Mouse (Mus musculus): ENCODE results near the gene Epha5. TPM values are rescaled to one million over a fixed set of nuclear protein-coding genes. Genes with fewer than 3 reads are reported as not detected.

Gene Epha5
- total RNA-seq, 2 experiments from 2014 or later: 212 to 248 TPM

DNA sequence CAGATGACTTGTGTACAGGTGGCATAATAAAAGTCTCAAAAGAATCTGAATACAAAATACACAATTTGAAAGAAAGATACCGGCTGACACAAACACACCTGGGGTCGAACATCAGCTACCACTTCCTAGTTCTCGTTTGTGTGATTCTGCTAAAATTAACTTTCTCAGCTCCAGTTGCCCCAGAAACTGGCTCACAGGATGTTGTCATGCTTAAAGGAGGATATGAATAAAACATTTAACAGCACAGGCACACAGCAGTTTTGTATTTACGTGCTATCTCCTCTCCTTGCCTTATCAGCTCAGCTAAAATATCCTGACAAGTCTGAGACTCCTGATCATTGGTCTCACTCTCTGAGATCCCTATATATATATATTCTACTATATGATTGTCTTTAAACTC is 99.3 kb downstream of the Epha5 start:
- no peak for DNase-seq (ENCODE audit: low spot score in 2 of 2)

DNA sequence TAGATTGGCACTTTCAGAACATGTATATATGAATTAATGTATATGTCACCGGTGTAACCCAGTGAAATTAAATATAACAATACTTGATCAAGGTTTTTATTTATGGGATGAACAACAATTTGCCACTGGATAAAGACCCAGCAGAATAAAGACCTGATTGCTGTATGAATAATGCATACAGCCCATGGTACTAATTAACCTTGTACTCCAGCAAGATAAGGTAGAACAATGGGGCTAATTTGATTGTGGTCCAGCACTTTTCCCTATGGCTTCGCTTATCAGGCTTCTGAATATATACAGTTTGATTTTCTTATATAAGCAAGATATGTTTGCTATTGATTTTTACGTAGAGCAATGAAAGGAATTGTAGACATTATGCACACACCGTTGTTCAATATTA is 103.6 kb downstream of the Epha5 start:
- DNase-seq (ENCODE audit: low spot score in 2 of 2): no peak

DNA sequence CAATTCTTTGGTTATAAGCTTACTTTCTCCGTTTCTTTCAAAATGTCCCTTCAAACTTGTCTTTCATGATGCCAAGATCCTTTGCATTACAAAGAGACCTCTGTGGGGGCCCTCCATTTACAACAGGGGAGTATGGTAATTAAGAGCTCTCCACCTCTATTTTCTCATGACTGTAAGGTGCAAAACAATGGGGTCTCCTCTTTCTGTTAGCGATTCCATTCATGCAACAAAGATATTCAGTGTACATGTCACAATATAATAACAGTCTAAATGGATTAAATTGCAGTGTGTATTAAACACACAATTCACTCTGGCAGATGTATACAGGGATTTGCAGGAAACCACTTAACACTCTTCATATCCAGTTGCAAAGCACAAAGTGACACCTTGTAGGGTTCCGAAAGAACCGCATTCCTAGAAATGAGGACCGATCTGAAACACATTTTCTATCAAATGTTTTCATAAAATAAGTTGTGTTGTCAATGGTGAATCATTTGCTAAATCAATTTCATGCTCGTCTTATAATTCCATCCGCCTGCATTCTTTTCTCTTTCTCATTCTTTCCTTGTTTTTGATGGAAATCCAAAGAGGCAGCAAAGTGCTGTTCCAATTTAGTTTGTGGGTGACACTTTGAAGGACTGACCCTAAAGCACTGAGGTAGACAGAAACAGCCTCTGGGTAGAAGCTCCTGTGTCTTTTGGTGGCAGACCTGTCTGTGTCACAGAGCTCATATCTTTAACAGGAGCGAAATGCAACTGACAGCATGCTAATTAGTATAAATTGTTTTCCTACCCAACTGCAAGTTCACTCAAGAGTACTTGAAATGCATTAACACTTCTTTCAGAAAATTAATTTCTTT is 118.1 kb downstream of the Epha5 start:
- DNase-seq (ENCODE audit: low spot score in 2 of 2): no peak

DNA sequence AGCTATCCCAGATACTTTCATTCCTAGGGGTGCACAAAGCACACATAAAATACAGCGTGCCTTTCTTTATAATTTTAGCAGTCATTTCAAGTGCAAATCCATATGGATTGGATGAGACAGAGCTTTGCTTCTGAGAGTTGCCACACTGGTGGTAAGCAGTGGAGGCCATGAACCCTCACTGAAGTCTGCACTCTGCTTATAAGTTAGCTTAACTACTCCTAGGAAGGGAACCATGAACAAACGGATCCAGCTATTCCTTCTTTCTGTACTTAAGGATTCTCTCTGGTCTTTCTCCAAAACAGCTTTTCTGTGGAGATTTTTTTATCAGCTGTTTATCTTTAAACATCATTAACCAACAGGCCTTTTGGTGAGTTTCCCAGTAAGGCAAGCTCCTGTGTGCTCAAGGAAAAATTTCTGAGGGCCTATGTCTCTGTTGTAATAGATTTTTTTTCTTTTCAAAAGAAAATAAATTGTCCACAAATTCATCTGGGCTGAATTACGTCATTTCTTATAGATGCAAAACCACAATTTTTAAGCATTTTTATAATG is 127.7 kb downstream of the Epha5 start:
- DNase-seq (ENCODE audit: low spot score in 2 of 2): no peak

- DNase-seq (ENCODE audit: low spot score in 2 of 2): peak in 1 of 2 experiments; percentile 19
Measured at GRCm38 (mm10) chr5:84281290-84282017, 135.7 kb downstream of the Epha5 start.

GRCm38 (mm10) chr5:84276996-84277395 is 140.2 kb downstream of the Epha5 start:
- no peak for DNase-seq (ENCODE audit: low spot score in 2 of 2)

DNA sequence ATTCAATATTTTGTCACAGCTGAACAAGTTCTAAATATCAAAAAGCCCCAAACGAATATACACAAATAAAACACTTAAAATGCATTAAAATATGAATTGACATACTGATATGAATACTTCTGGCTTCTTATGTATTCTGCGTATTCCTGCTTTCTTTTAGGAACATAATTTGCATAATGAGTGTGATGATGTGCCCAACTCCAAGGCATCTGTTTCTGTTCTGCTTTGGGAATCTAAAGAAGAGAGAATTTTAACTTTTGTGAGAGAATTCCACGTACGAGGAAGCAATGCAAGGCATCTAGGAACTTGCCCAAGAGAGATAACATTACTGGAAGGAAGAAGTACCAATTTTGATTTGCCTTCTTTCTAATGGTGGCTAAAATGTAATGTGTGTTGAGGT is 151.8 kb downstream of the Epha5 start:
- no peak for DNase-seq (ENCODE audit: low spot score in 2 of 2)

GRCm38 (mm10) chr5:84263999-84264398 is 153.2 kb downstream of the Epha5 start:
- no peak for DNase-seq (ENCODE audit: low spot score in 2 of 2)

DNA sequence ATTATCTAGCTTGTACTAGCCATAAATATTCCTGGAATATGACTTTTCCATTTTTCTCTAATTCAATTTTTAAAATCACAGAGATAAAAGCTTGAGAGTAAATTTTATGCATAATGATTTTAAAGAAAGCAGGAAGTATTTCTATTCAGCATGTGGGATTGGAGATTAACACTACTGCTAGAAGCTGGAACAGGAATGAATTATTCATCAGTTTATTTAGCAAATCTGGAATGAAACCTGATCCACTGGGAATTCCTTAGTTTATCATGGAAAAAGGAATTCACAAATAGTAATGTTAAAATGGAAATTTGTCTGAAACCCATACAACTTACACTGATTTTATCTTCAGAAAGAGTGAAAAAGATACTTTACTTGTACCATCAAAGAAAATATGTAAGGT is 187.2 kb downstream of the Epha5 start:
- DNase-seq (ENCODE audit: low spot score in 2 of 2): no peak

DNA sequence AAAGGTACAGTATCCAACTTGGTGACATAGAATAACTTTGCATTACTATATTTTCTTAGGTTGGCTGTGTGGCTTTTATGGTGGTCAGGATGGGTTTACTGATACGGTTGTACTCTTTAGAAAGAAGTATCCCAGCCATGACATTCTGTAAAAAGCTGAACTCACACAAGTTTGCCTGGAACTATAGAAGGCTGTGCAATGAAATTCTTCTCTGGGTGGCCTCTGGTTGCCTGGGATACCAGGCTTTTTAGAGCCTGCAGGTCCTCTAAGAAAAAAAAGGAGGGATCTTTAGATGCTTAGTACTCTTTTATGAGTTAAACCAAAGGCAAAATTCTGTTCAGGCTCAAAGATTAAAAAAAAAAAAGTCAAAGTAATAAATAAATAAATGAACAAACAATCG is 208.6 kb downstream of the Epha5 start:
- DNase-seq (ENCODE audit: low spot score in 2 of 2): no peak

- no peak for DNase-seq (ENCODE audit: low spot score in 2 of 2)
Measured at GRCm38 (mm10) chr5:84193348-84193747, 223.8 kb downstream of the Epha5 start.

DNA sequence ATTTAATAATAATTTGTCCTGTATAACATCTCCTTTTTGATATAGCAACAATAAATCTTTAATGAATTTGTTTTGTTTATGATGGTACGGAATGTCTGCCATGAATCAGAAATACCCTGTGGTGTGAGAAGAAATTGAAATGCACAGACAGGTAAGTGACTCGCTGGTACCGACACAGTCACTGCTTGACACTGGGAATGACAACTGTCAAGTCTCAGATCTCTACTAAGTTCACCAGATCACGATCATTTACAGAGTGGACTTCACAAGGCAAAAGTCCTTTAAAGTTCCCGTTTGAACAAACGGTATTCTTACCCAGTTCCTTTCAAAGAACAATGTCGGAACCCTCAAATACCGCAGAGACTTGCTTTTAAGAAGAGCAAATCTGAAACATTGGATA is 233.0 kb downstream of the Epha5 start:
- no peak for DNase-seq (ENCODE audit: low spot score in 2 of 2)

DNA sequence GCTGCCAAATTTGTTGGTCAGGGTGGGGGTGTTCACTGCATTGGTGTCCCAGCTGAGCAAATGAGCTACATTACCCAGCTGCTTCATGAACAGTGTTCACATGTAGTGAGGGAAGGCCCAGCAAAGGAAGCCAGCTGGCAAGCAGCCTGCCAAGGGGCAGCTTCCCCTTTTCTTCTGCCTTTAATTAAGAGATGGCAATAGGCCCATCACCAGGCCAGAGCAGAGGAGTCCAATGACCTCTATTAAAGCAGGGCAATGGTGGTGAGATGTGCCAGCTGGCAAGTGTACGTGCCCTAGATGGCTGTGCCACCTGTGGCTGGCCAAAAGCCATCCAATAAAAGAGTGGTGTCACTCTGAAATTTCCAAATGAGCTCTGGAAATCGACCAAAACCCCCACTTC is 264.1 kb downstream of the Epha5 start:
- peak; percentile 61 to 73 for DNase-seq (ENCODE audit: low spot score in 2 of 2)

DNA sequence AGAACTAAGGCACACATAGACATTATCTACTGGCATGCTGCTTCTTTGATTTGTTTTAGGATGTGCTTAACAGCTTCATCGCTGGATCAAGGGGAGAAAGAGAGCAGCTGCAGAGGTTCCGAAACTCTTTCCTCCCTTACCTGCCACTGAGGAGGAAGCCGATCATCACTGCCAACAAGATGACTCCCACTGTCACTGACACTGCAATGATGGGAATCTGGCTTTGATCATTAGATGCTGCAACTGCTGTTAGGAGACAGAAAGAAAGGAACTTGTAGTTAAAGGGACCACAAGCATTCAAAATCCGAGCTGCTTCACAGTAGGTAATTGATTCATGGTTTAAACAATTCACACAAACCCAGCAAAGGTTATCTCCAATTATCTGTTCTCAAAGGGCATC is 275.0 kb downstream of the Epha5 start:
- DNase-seq (ENCODE audit: low spot score in 2 of 2): no peak

GRCm38 (mm10) chr5:84095947-84096346 is 321.2 kb downstream of the Epha5 start:
- no peak for DNase-seq (ENCODE audit: low spot score in 2 of 2)

- DNase-seq (ENCODE audit: low spot score in 2 of 2): no peak
Measured at GRCm38 (mm10) chr5:84081321-84081720, 335.9 kb downstream of the Epha5 start.

DNA sequence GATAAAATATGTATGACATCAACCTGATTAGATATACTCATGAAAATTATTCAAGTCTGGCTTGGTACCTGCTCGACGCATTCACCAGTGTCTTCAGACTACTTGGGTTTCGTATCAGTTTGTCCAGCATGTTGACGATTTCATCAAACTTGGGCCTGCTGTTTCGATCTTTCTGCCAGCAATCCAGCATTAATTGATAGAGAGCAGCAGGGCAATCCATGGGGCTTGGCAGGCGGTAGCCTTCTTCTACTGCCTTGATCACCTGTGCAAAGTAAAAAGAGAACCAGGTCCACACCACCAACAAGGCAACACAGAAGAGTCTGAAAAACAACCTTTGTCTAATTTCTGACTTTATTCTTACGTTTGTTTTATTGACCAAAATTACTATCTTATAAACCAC is 346.2 kb downstream of the Epha5 start:
- DNase-seq (ENCODE audit: low spot score in 2 of 2): no peak

DNA sequence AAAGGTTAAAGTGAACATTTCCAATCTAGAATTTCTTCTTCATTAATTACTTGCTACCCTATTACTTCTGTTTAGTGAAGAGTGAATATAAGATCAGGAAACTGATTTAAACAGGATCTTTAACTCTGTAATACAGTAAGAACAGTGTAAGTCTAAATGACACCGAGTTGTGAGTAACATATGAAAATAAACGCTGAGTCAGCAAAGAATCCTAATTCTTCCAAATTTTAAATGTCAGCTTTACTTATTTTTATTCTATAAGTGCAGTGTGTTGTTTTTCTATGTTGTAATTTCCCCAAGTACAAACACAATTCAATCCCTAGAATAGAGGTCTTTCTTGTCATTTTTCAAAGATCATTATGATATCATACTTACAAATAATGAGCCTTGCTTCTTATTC is 363.3 kb downstream of the Epha5 start:
- DNase-seq (ENCODE audit: low spot score in 2 of 2): no peak

- no peak for DNase-seq (ENCODE audit: low spot score in 2 of 2)
Measured at GRCm38 (mm10) chr5:84037250-84037963, 379.8 kb downstream of the Epha5 start.

All from layer of hippocampus, postnatal 10 days (tissue).